Mouse (Mus musculus) ES-Bruce4 (cell line): ENCODE measurements at regions not wholly inside any gene's neighbourhood (a gene's known extent, or its start where the extent isn't known, plus 50 kb on each side); places are given as distances from the start of the nearest gene placed in this dataset.

ENCODE experiments used
- CTCF ChIP-seq: IDR thresholded peaks from one replicate; pipeline ENCODE4 v1.8.1; 2011; ENCODE audit warnings: low read depth, low read length
- EP300 ChIP-seq: IDR thresholded peaks from 2 replicates; pipeline ENCODE4 v1.6.1; 2011; ENCODE audit warnings: low read depth, low read length; ENCODE audit not compliant: insufficient read depth
- POLR2A ChIP-seq: IDR thresholded peaks from one replicate; pipeline ENCODE4 v1.8.1; 2011; ENCODE audit warnings: low read length; ENCODE audit not compliant: insufficient read depth

GRCm38 (mm10) chr3:129429161-129430111 is 96.9 kb upstream of the Enpep start:
- TF ChIP-seq CTCF (no peak), EP300 (no peak), POLR2A (no peak)
